Mouse (Mus musculus) hindbrain, embryonic 15.5 days (tissue): Measurements from ENCODE around the gene AY074887. TPM values are rescaled to one million over a fixed set of nuclear protein-coding genes. Genes with fewer than 3 reads are reported as not detected.

Experiments
- ATAC-seq: fragments of 200-750 bp; cut with Nextera tagmentation; 2 replicates; pipeline ENCODE4 v1.8.0; 2017; ENCODE audit warnings: low read depth, moderate number of reproducible peaks, moderate TSS enrichment; ENCODE audit not compliant: low FRiP score
- H3K27ac ChIP-seq: fragments of 300-500 bp; sonication (generic); replicated peaks from 2 replicates; pipeline ENCODE4 v1.5.1; 2015; ENCODE audit warnings: mild to moderate bottlenecking, inconsistent platforms
- H3K27me3 ChIP-seq: fragments of 300-500 bp; sonication (generic); 2 replicates; pipeline ENCODE4 v1.6.1; 2015; ENCODE audit warnings: control low read depth, inconsistent platforms
- H3K36me3 ChIP-seq: fragments of 300-500 bp; sonication (generic); 2 replicates; pipeline ENCODE4 v1.6.1; 2015; ENCODE audit warnings: control low read depth, inconsistent platforms
- H3K4me1 ChIP-seq: fragments of 300-500 bp; sonication (generic); replicated peaks from 2 replicates; pipeline ENCODE4 v1.6.1; 2015; ENCODE audit warnings: control low read depth, inconsistent platforms
- H3K4me2 ChIP-seq: fragments of 300-500 bp; sonication (generic); 2 replicates; pipeline ENCODE4 v1.6.1; 2015; ENCODE audit warnings: moderate library complexity, mild to moderate bottlenecking, inconsistent platforms
- H3K4me3 ChIP-seq: fragments of 300-500 bp; sonication (generic); 2 replicates; pipeline ENCODE4 v1.5.1; 2015; ENCODE audit warnings: mild to moderate bottlenecking, inconsistent platforms
- H3K9ac ChIP-seq: fragments of 300-500 bp; sonication (generic); 2 replicates; pipeline ENCODE4 v1.6.1; 2015; ENCODE audit warnings: inconsistent platforms
- H3K9me3 ChIP-seq: fragments of 300-500 bp; sonication (generic); 2 replicates; pipeline ENCODE4 v1.6.1; 2016; ENCODE audit warnings: control low read depth, inconsistent platforms
- whole genome bisulfite sequencing: fragments of 180-500 bp; shearing (Covaris S2); methylation state at CpG from one replicate; pipeline ENCODE4 v1.1.7; 2015; 5-methylcytosine and 5-hydroxymethylcytosine counted together
- polyA plus RNA-seq: library from polyadenylated mRNA; unstranded; fragments of >200 nt; fragmentation: Nextera tagmentation; extraction: Ambion mirVana; gene quantifications from 2 replicates; pipeline ENCODE4 v1.2.1, GENCODE M21; 2015

AY074887 gene
- polyA plus RNA-seq, 1 experiment from 2014 or later, result 1.1 TPM

DNA sequence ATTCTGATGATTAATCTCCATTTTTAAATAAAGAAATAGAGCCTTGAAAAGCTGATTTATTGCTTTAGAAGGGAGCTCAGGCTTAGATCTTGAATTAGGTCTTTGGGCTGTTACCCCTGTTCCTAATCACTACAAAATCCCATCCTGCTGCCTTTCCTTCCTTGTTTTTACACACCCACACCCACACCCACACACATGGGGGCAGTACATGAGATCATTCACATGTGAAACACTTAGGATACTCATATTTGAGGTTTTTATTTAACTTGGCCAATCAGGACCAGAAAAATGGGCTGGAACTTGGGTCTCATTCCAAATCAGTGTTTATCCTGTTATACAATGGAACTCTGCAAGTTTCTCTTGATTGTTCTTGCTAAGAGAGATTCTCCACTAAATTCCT lies 1.3 kb downstream of the AY074887 start:
- H3K36me3 ChIP-seq, result peaks cover 16% of the 10 kb centered on the region
- no peak overlapping the region for H3K4me2 ChIP-seq
- ATAC-seq, result no peak
- H3K27me3 ChIP-seq, result no peaks in the 10 kb centered on the region
- H3K9ac ChIP-seq, result no peak overlapping the region
- H3K4me1 ChIP-seq, result peaks cover 31% of the 10 kb centered on the region
- H3K27ac ChIP-seq, result no peak overlapping the region
- H3K4me3 ChIP-seq, result no peak overlapping the region
- no peaks in the 10 kb centered on the region for H3K9me3 ChIP-seq

GRCm38 (mm10) chr9:54946256-54946655 lies 4.5 kb downstream of the AY074887 start:
- Histone ChIP-seq H3K4me2 (no peak overlapping the region), H3K36me3 (no peaks in the 10 kb centered on the region), H3K4me1 (peaks cover 4% of the 10 kb centered on the region), H3K9me3 (no peaks in the 10 kb centered on the region), H3K4me3 (no peak overlapping the region), H3K9ac (no peak overlapping the region), H3K27me3 (no peaks in the 10 kb centered on the region), H3K27ac (no peak overlapping the region)
- 77% methylated on average over 16 of the region's 16 CpGs for WGBS
- ATAC-seq, result no peak

DNA sequence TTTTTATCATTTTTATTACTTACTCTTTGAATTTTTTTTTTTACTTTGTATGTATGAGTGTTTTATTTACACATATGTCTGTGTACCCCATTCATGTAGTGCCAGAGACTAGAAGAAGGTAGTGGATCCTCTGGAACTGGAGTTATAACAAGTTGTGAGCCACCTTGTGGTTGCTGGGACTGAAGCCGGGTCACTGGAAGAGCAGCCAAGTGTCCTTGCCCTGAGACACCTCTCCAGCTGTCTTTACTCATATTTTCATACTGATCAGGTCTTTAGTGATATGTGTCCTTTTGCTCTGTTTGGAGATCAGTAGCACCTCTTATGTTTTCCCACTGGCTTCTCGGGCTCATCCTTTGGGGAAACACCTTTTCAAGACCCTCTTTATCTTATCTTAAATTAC lies 6.3 kb downstream of the AY074887 start:
- ATAC-seq, result no peak
- H3K4me2 ChIP-seq, result no peak overlapping the region
- no peak overlapping the region for H3K9ac ChIP-seq
- H3K4me3 ChIP-seq, result no peak overlapping the region
- no peaks in the 10 kb centered on the region for H3K4me1 ChIP-seq
- no peaks in the 10 kb centered on the region for H3K9me3 ChIP-seq
- H3K36me3 ChIP-seq, result no peaks in the 10 kb centered on the region
- no peaks in the 10 kb centered on the region for H3K27me3 ChIP-seq
- 82% methylated on average over 2 of the region's 2 CpGs for WGBS
- H3K27ac ChIP-seq, result no peak overlapping the region

- Histone ChIP-seq H3K27ac (no peak overlapping the region), H3K9ac (no peak overlapping the region), H3K27me3 (no peaks in the 10 kb centered on the region), H3K36me3 (no peaks in the 10 kb centered on the region), H3K4me1 (no peaks in the 10 kb centered on the region), H3K9me3 (no peaks in the 10 kb centered on the region), H3K4me2 (no peak overlapping the region), H3K4me3 (no peak overlapping the region)
- 94% methylated on average over 4 of the region's 4 CpGs for WGBS
- ATAC-seq, result no peak
Measured at GRCm38 (mm10) chr9:54942071-54942470, 8.7 kb downstream of the AY074887 start.

GRCm38 (mm10) chr9:54932379-54932778 lies 18.4 kb downstream of the AY074887 start:
- ATAC-seq, result no peak
- no peak overlapping the region for H3K9ac ChIP-seq
- no peak overlapping the region for H3K27ac ChIP-seq
- no peak overlapping the region for H3K4me3 ChIP-seq
- no peaks in the 10 kb centered on the region for H3K36me3 ChIP-seq
- no peaks in the 10 kb centered on the region for H3K4me1 ChIP-seq
- no peaks in the 10 kb centered on the region for H3K27me3 ChIP-seq
- no peaks in the 10 kb centered on the region for H3K9me3 ChIP-seq
- 74% methylated on average over 2 of the region's 2 CpGs for WGBS
- H3K4me2 ChIP-seq, result no peak overlapping the region

- H3K9me3 ChIP-seq, result no peaks in the 10 kb centered on the region
Measured at GRCm38 (mm10) chr9:54931765-54932164, 19.0 kb downstream of the AY074887 start.

DNA sequence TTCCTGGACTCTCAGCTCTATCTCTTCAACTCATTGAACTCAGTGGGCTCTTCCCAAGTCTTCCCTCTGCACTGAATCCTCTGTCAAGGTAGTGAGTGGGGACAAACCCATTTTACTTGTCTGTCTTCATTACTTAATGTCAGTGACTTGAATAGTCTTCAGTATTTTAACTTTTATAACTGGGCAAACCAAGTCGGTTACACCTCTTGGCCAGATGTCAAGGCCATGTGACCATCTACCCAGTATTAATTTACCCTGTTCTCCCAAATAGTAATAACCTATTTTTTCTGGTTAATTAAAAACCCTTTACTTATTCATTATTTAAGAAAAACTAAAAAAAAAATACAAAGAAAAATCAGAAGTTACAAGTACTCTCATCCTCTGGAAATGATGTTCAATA lies 20.1 kb downstream of the AY074887 start:
- Histone ChIP-seq H3K4me1 (no peaks in the 10 kb centered on the region), H3K4me3 (no peak overlapping the region), H3K27me3 (no peaks in the 10 kb centered on the region), H3K36me3 (no peaks in the 10 kb centered on the region), H3K9ac (no peak overlapping the region), H3K27ac (no peak overlapping the region), H3K4me2 (no peak overlapping the region), H3K9me3 (no peaks in the 10 kb centered on the region)
- WGBS, result 98% methylated on average over 1 of the region's 1 CpGs
- ATAC-seq, result no peak

More at GRCm38 (mm10) chr9:54931765-54932164, 19.0 kb downstream of the AY074887 start:
- H3K4me2 ChIP-seq, result no peak overlapping the region
- H3K27me3 ChIP-seq, result no peaks in the 10 kb centered on the region
- no peak overlapping the region for H3K4me3 ChIP-seq
- WGBS, result 7% methylated on average over 1 of the region's 1 CpGs
- H3K9ac ChIP-seq, result no peak overlapping the region
- H3K36me3 ChIP-seq, result no peaks in the 10 kb centered on the region
- H3K4me1 ChIP-seq, result no peaks in the 10 kb centered on the region
- no peak for ATAC-seq
- no peak overlapping the region for H3K27ac ChIP-seq

DNA sequence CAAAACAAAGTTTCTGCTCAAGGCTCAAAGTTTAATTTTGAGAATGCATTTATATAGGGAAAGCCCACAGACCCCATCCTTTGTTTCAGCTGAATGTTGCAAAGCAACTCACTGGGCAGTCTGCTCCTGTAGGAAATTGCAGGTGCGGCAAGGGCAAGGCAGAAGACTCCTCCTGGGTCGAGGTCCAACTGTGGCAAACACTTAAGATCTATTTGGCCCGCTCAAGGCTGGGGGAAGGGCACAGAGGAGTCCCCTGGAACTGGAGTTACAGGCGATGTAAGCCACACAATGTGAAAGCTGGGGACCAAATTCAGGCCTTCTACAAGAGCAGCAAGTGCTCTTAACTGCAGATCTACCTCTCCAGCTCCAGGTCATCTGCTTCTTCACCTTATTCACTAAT lies 30.9 kb downstream of the AY074887 start:
- 59% methylated on average over 4 of the region's 4 CpGs for WGBS
- ATAC-seq, result no peak
- H3K27me3 ChIP-seq, result no peaks in the 10 kb centered on the region
- no peak overlapping the region for H3K4me2 ChIP-seq
- no peaks in the 10 kb centered on the region for H3K36me3 ChIP-seq
- no peak overlapping the region for H3K4me3 ChIP-seq
- H3K9ac ChIP-seq, result no peak overlapping the region
- peaks cover 9% of the 10 kb centered on the region for H3K4me1 ChIP-seq
- H3K9me3 ChIP-seq, result no peaks in the 10 kb centered on the region
- H3K27ac ChIP-seq, result no peak overlapping the region

- no peaks in the 10 kb centered on the region for H3K9me3 ChIP-seq
Measured at GRCm38 (mm10) chr9:54918781-54919180, 32.0 kb downstream of the AY074887 start.

GRCm38 (mm10) chr9:54918191-54918590 lies 32.6 kb downstream of the AY074887 start:
- H3K4me2 ChIP-seq, result peak overlapping the region; percentile 72; the same call in 1 of the 2 replicates
- H3K27me3 ChIP-seq, result no peaks in the 10 kb centered on the region
- 75% methylated on average over 2 of the region's 2 CpGs for WGBS
- no peak overlapping the region for H3K4me3 ChIP-seq
- no peak for ATAC-seq
- H3K4me1 ChIP-seq, result peaks cover 9% of the 10 kb centered on the region
- no peaks in the 10 kb centered on the region for H3K36me3 ChIP-seq
- H3K27ac ChIP-seq, result no peak overlapping the region
- H3K9me3 ChIP-seq, result no peaks in the 10 kb centered on the region
- H3K9ac ChIP-seq, result no peak overlapping the region

More at GRCm38 (mm10) chr9:54918781-54919180, 32.0 kb downstream of the AY074887 start:
- no peak overlapping the region for H3K27ac ChIP-seq
- no peaks in the 10 kb centered on the region for H3K27me3 ChIP-seq
- H3K4me1 ChIP-seq, result peaks cover 9% of the 10 kb centered on the region
- WGBS, result 95% methylated on average over 5 of the region's 5 CpGs
- no peak overlapping the region for H3K9ac ChIP-seq
- no peaks in the 10 kb centered on the region for H3K36me3 ChIP-seq
- no peak for ATAC-seq
- H3K4me3 ChIP-seq, result no peak overlapping the region
- no peak overlapping the region for H3K4me2 ChIP-seq

GRCm38 (mm10) chr9:54917010-54917677 lies 33.7 kb downstream of the AY074887 start, which contains the start of gene Hykk:
Gene Hykk (plus strand): TSS chr9:54917283.
- Histone ChIP-seq H3K36me3 (no peaks in the 10 kb centered on the region), H3K9me3 (no peaks in the 10 kb centered on the region), H3K4me2 (peak within 1 kb of the TSS; percentile 72), H3K4me1 (peaks cover 9% of the 10 kb centered on the region), H3K27me3 (no peaks in the 10 kb centered on the region), H3K9ac (peak within 1 kb of the TSS; percentile 54), H3K27ac (peak within 1 kb of the TSS; percentile 36; the same call in 1 of the 2 replicates), H3K4me3 (peak within 1 kb of the TSS; percentile 68)
- WGBS, result under 1% methylated on average over 34 of the region's 34 CpGs
- peak; percentile 100 for ATAC-seq

GRCm38 (mm10) chr9:54916401-54916800 lies 34.4 kb downstream of the AY074887 start:
- peak overlapping the region; percentile 68; the same call in 1 of the 2 replicates for H3K4me3 ChIP-seq
- WGBS, result 70% methylated on average over 8 of the region's 8 CpGs
- ATAC-seq, result no peak; the same call in 1 of the 2 replicates
- H3K27ac ChIP-seq, result no peak overlapping the region; the same call in 1 of the 2 replicates
- H3K9me3 ChIP-seq, result no peaks in the 10 kb centered on the region
- H3K4me1 ChIP-seq, result peaks cover 9% of the 10 kb centered on the region
- H3K9ac ChIP-seq, result no peak overlapping the region
- H3K4me2 ChIP-seq, result peak overlapping the region; percentile 72
- peaks cover 5% of the 10 kb centered on the region; the same call in 1 of the 2 replicates for H3K36me3 ChIP-seq
- H3K27me3 ChIP-seq, result no peaks in the 10 kb centered on the region

GRCm38 (mm10) chr9:54915576-54915975 lies 35.2 kb downstream of the AY074887 start:
- H3K4me3 ChIP-seq, result no peak overlapping the region
- H3K27ac ChIP-seq, result no peak overlapping the region
- H3K4me2 ChIP-seq, result no peak overlapping the region
- peaks cover 9% of the 10 kb centered on the region for H3K4me1 ChIP-seq
- no peak for ATAC-seq
- H3K9me3 ChIP-seq, result no peaks in the 10 kb centered on the region
- peaks cover 9% of the 10 kb centered on the region; the same call in 1 of the 2 replicates for H3K36me3 ChIP-seq
- WGBS, result 70% methylated on average over 7 of the region's 7 CpGs
- H3K27me3 ChIP-seq, result no peaks in the 10 kb centered on the region
- H3K9ac ChIP-seq, result no peak overlapping the region
